Mouse (Mus musculus) heart, embryonic 12.5 days (tissue): Measurements from ENCODE around the gene Olfr1388. TPM values are rescaled to one million over a fixed set of nuclear protein-coding genes. Genes with fewer than 3 reads are reported as not detected.
"Not testable (repeated sequence)": the region's sequence is repeated elsewhere in the genome, so short reads cannot be mapped to it uniquely, and the experiment has no call there.

Experiments used
- ATAC-seq: fragments of 200-750 bp; cut with Nextera tagmentation; 2 replicates; pipeline ENCODE4 v1.8.0; 2017; ENCODE audit warnings: moderate TSS enrichment, moderate library complexity; ENCODE audit not compliant: insufficient number of reproducible peaks, low FRiP score
- H3K27ac ChIP-seq: fragments of 300-500 bp; sonication (generic); 2 replicates; pipeline ENCODE4 v1.5.1; 2016; ENCODE audit warnings: mild to moderate bottlenecking, moderate library complexity; ENCODE audit not compliant: poor library complexity, severe bottlenecking
- H3K27me3 ChIP-seq: fragments of 300-500 bp; sonication (generic); replicated peaks from 2 replicates; pipeline ENCODE4 v1.6.1; 2016; ENCODE audit warnings: mild to moderate bottlenecking, moderate library complexity
- H3K36me3 ChIP-seq: fragments of 300-500 bp; sonication (generic); 2 replicates; pipeline ENCODE4 v1.6.1; 2016; ENCODE audit warnings: mild to moderate bottlenecking, moderate library complexity
- H3K4me1 ChIP-seq: fragments of 300-500 bp; sonication (generic); replicated peaks from 2 replicates; pipeline ENCODE4 v1.6.1; 2016; ENCODE audit warnings: mild to moderate bottlenecking
- H3K4me2 ChIP-seq: fragments of 300-500 bp; sonication (generic); 2 replicates; pipeline ENCODE4 v1.6.1; 2016; ENCODE audit warnings: mild to moderate bottlenecking, moderate library complexity
- H3K4me3 ChIP-seq: fragments of 300-500 bp; sonication (generic); 2 replicates; pipeline ENCODE4 v1.5.1; 2016; ENCODE audit warnings: mild to moderate bottlenecking
- H3K9ac ChIP-seq: fragments of 300-500 bp; sonication (generic); 2 replicates; pipeline ENCODE4 v1.6.1; 2016; ENCODE audit warnings: mild to moderate bottlenecking, moderate library complexity
- H3K9me3 ChIP-seq: fragments of 300-500 bp; sonication (generic); replicated peaks from 2 replicates; pipeline ENCODE4 v1.6.1; 2016; ENCODE audit warnings: mild to moderate bottlenecking, moderate library complexity
- WGBS: fragments of 180-500 bp; shearing (Covaris S2); methylation state at CpG from one replicate; pipeline ENCODE4 v1.1.7; 2016; 5-methylcytosine and 5-hydroxymethylcytosine counted together
- polyA plus RNA-seq: library from polyadenylated mRNA; unstranded; fragments of >200 nt; fragmentation: Nextera tagmentation; extraction: Ambion mirVana; gene quantifications from 2 replicates; pipeline ENCODE4 v1.2.1, GENCODE M21; 2016

Olfr1388 gene
- polyA plus RNA-seq = not detected in 2 replicates

DNA sequence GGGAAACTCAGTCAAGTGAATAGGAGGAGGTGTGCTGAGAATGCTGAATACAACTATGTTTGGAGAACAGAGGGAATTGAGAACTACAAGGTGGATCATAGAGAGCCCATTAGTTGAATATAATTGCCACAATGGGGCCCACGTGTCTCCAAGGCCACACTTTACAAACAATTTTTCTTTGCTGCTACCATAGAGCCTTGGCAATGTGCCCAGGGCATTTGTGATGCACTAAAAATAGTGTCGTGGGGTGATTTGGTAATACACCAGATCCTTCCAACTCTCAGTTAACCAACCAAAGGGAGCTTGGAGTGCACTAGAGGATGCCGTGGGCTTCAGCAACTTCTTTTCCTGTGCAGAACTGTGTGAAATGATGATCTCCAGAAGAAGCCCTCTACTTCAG lies at the start of gene Olfr1388:
TSS of gene Olfr1388 (plus strand) at position 214 of the 400 bp plus-strand sequence.
- no peak within 1 kb of the TSS for H3K4me2 ChIP-seq
- no peaks in the 10 kb centered on the region for H3K27me3 ChIP-seq
- no peak within 1 kb of the TSS for H3K9ac ChIP-seq
- H3K4me1 ChIP-seq = 0 out of 2 replicates have a peak, but pooled peaks cover 3% of the 10 kb centered on the region
- H3K36me3 ChIP-seq = no peaks in the 10 kb centered on the region
- no peak within 1 kb of the TSS for H3K4me3 ChIP-seq
- no peak for ATAC-seq
- peaks cover 6% of the 10 kb centered on the region; the same call in 1 of the 2 replicates for H3K9me3 ChIP-seq
- no peak within 1 kb of the TSS for H3K27ac ChIP-seq
- WGBS = 53% methylated on average over 3 of the region's 3 CpGs

DNA sequence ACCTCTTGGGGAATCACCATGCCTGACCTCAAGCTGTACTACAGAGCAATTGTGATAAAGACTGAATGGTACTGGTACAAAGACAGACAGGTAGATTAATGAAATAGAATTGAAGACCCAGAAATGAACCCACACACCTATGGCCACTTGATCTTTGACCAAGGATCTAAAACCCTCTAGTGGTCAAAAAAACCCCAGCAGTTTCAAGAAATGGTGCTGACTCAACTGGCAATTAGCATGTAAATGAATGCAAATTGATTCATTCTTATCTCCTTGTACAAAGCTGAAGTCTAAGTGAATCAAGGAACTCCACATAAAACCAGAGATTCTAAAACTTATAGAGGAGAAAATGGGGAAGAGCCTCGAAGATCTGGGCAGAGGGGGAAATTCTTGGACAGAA lies 43.7 kb upstream of the Olfr1388 start:
- ATAC-seq, H3K4me3 ChIP-seq, H3K4me2 ChIP-seq, H3K36me3 ChIP-seq, H3K9ac ChIP-seq, H3K9me3 ChIP-seq, H3K27ac ChIP-seq, H3K27me3 ChIP-seq, H3K4me1 ChIP-seq: not testable (repeated sequence)
- WGBS = 75% methylated on average over 1 of the region's 1 CpGs

DNA sequence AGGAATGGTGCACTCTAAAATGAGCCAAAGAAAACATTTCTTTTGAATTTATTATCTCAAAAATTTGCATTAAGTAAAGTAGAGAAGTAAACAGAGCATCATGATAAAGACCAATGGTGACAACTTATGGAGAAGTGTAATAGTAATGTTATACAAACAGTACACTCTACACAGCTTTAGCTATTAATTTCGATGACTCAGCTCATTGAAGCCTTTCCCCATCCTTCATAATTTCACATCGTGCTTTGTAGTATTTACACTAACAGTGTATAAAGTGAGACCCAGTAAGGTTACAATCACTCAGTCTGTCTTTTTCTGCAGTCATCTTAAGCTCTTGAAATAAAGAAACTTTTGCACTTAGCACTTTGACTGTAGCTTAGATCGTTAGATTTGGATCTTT lies 29.6 kb upstream of the Olfr1388 start:
- Histone ChIP-seq H3K27ac (no peak overlapping the region), H3K9ac (no peak overlapping the region), H3K27me3 (no peaks in the 10 kb centered on the region), H3K36me3 (no peaks in the 10 kb centered on the region), H3K9me3 (no peaks in the 10 kb centered on the region; the same call in 1 of the 2 replicates), H3K4me1 (no peaks in the 10 kb centered on the region), H3K4me2 (no peak overlapping the region), H3K4me3 (no peak overlapping the region)
- no peak for ATAC-seq
- whole genome bisulfite sequencing = 64% methylated on average over 3 of the region's 3 CpGs

DNA sequence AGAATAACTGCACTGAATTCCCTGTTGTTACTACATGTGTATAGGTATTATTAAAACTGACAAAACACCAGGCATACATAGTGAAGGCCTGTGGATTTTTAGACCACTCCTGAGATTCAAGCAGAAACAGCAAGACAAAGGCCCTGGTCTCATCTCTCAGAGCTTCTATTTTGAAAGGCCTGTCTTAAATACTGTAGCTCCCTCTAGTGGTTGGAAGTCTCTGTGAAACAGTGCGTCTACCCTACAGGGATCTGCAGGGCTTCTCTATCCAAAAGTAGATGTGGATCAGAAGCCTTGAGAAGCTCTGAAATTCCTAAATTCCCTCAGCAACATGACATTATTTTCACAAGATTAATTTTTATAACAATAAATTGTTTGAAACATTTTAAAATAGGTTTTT lies 25.9 kb upstream of the Olfr1388 start:
- Histone ChIP-seq H3K27me3 (no peaks in the 10 kb centered on the region), H3K36me3 (no peaks in the 10 kb centered on the region), H3K27ac (no peak overlapping the region), H3K4me3 (no peak overlapping the region), H3K4me1 (no peaks in the 10 kb centered on the region), H3K9me3 (0 out of 2 replicates have a peak, but pooled peaks cover 2% of the 10 kb centered on the region), H3K4me2 (no peak overlapping the region), H3K9ac (no peak overlapping the region)
- no peak for ATAC-seq
- 22% methylated on average over 1 of the region's 1 CpGs for WGBS

DNA sequence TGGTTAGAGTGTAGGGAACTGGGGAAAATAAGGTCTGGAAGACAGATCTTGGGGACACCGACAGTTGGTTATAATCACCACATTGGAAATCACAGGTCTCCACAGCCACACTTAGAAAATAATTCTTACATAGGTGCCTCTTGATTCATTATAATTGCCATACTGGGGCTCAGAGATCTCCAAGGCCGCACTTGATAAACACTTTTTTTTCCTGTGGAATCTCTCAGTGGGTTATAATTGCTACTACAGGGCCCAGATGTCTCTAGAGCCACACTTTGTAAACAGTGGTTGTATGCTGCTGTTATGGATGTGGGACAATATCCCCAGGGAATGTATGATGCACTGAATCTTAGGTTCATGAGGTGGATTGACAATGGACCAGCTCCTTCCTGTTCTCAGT lies 13.7 kb upstream of the Olfr1388 start, which contains the start of gene Olfr1389:
TSS of gene Olfr1389 (plus strand) at position 301 of the 400 bp plus-strand sequence.
- no peaks in the 10 kb centered on the region for H3K27me3 ChIP-seq
- WGBS = 68% methylated on average over 2 of the region's 2 CpGs
- H3K9ac ChIP-seq = no peak within 1 kb of the TSS
- no peaks in the 10 kb centered on the region for H3K9me3 ChIP-seq
- no peak within 1 kb of the TSS for H3K4me2 ChIP-seq
- peaks cover 4% of the 10 kb centered on the region; the same call in 1 of the 2 replicates for H3K4me1 ChIP-seq
- no peak within 1 kb of the TSS for H3K27ac ChIP-seq
- ATAC-seq = no peak
- H3K4me3 ChIP-seq = no peak within 1 kb of the TSS
- H3K36me3 ChIP-seq = no peaks in the 10 kb centered on the region

DNA sequence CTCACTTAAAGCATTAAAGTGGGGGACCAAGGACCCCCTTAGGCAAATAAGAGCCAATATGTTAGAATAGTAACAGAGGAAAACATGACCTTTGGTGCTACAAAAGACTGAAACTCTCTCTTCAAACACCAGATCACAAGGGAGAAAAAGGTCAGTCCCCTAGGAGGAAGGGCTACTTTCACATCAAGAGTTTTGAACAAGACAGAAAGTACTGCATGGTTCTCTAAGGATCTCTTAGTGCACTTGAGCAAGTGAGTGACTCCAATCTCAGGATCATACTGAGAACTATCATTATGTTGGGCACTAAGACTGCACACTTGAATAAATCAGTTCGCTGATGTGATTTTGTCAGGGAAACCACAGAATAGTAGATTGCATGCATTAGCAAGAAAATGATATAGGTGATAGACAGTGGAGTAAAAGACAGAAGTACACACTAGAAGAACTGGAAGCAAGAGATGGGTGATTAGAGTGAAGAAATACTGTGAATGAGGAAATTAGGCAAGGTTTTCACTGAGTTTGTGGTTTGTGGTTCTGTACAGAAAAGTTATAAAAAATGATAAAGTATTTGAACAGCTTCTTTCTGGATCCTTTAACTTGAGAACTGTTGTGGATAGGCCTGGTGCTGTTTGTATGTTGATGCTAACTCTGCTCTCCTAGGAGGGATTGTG lies 11.0 kb upstream of the Olfr1388 start:
- H3K27me3 ChIP-seq = no peaks in the 10 kb centered on the region
- H3K4me2 ChIP-seq = no peak overlapping the region
- H3K36me3 ChIP-seq = no peaks in the 10 kb centered on the region
- no peak overlapping the region for H3K27ac ChIP-seq
- no peak for ATAC-seq
- 83% methylated on average over 1 of the region's 1 CpGs for WGBS
- H3K4me1 ChIP-seq = peaks cover 4% of the 10 kb centered on the region; the same call in 1 of the 2 replicates
- no peak overlapping the region for H3K4me3 ChIP-seq
- no peaks in the 10 kb centered on the region for H3K9me3 ChIP-seq
- no peak overlapping the region for H3K9ac ChIP-seq

DNA sequence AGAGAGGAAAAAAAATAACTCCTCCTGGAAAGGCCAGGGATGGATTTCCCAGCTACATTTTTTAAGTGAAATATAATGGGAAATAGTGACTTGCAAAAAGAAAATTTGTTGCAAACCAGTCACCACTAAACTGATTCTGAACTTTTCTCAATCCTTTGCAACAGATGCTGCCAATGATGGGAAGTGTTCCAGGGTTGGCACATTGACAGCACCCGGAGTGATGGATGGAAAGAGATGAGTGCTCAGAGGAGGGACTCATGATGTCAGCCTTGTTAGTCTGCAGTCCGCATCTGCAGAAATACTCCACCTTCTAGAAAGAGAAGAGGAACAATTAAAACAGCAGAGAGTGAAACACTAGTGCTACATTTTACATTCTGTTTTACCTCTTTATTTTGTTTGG lies 6.8 kb upstream of the Olfr1388 start:
- 71% methylated on average over 2 of the region's 2 CpGs for WGBS
- ATAC-seq = no peak
- no peak overlapping the region for H3K4me3 ChIP-seq
- H3K27me3 ChIP-seq = no peaks in the 10 kb centered on the region
- no peaks in the 10 kb centered on the region for H3K36me3 ChIP-seq
- no peaks in the 10 kb centered on the region for H3K4me1 ChIP-seq
- no peak overlapping the region for H3K9ac ChIP-seq
- peaks cover 6% of the 10 kb centered on the region; the same call in 1 of the 2 replicates for H3K9me3 ChIP-seq
- H3K27ac ChIP-seq = no peak overlapping the region
- no peak overlapping the region for H3K4me2 ChIP-seq

DNA sequence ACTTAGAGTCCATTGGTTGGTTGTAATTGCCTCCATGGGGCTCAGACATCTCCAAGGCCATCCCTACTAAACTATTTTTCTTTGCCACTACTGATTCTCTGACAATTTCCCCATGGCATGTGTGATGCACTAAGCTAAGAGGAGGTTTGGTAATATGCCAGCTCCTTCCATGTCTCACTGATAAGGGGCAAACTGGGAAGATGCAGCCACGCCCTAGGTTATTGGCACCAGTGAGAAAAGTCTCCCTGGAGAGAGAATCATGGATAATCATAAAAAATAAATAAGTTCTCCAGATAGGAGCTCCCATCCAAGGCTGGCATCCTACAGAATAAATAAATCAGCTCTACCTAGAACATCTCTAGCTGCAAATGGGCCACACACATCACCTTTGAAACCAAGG lies 18.6 kb downstream of the Olfr1388 start, which contains the start of gene Olfr1387:
TSS of gene Olfr1387 (plus strand) at position 301 of the 400 bp plus-strand sequence.
- 70% methylated on average over 1 of the region's 1 CpGs for WGBS
- Histone ChIP-seq H3K9ac (no peak within 1 kb of the TSS), H3K27ac (no peak within 1 kb of the TSS), H3K4me2 (no peak within 1 kb of the TSS), H3K9me3 (no peaks in the 10 kb centered on the region), H3K36me3 (no peaks in the 10 kb centered on the region), H3K4me1 (no peaks in the 10 kb centered on the region), H3K27me3 (no peaks in the 10 kb centered on the region), H3K4me3 (no peak within 1 kb of the TSS)
- no peak for ATAC-seq

DNA sequence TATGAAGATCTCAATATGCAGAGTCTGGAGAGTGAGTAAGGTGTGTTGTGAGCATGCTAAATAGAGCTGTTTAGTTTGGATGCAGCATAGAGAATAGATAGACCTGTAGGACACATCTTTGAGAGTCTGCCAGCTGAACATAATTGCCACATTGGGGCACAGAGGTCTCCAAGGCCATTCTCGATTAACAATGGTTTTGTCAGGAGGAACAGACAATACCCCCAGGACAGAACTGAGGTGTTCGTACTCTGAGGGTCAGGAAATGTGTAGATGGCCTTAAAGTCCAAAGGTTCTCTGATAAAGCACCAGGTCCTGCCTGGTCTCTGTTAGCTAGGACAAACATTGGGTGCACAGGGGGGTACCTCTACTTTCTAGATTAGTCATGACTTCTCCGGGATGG lies 28.3 kb downstream of the Olfr1388 start, which contains the start of gene Olfr1386:
TSS of gene Olfr1386 (plus strand) at position 301 of the 400 bp plus-strand sequence.
- 74% methylated on average over 3 of the region's 3 CpGs for WGBS
- not testable (repeated sequence) for H3K27ac ChIP-seq, ATAC-seq, H3K4me2 ChIP-seq, H3K9me3 ChIP-seq, H3K27me3 ChIP-seq, H3K4me1 ChIP-seq, H3K4me3 ChIP-seq, H3K9ac ChIP-seq, H3K36me3 ChIP-seq

DNA sequence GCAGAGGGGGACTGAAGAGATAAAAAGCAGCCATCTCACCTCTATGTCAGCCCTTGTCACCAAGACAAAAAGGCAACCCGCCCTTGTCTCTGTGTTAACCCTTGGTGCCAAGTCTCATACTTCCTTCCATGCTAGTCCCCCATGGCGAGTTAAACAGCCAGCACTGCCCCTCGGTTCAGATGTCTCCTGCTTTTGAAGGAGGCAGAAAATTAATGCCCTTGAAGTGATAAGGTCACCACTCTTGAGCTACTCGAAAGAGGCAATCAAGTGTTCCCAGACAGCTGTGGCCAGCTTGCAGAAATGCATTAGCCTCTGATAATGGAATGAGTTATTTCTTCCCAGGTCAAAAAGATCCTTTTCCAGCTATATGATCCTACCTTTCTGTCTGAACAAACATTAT lies 49.5 kb downstream of the Olfr1388 start:
- no peaks in the 10 kb centered on the region for H3K9me3 ChIP-seq
- 44% methylated on average over 4 of the region's 4 CpGs for WGBS
- ATAC-seq = no peak
- H3K4me2 ChIP-seq = no peak overlapping the region
- no peak overlapping the region for H3K9ac ChIP-seq
- H3K4me1 ChIP-seq = no peaks in the 10 kb centered on the region
- H3K36me3 ChIP-seq = no peaks in the 10 kb centered on the region
- no peak overlapping the region for H3K4me3 ChIP-seq
- H3K27ac ChIP-seq = no peak overlapping the region
- H3K27me3 ChIP-seq = no peaks in the 10 kb centered on the region

DNA sequence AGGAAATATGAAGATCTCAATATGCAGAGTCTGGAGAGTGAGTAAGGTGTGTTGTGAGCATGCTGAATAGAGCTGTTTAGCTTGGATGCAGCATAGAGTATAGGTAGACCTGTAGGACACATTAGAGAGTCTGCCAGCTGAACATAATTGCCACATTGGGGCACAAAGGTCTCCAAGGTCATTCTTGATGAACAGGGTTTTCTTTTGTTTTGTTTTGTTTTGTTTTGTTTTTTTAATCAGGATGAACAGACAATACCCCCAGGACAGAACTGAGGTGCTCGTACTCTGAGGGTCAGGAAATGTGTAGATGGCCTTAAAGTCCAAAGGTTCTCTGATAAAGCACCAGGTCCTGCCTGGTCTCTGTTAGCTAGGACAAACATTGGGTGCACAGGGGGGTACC lies 52.3 kb downstream of the Olfr1388 start, which contains the start of gene Olfr1385:
TSS of gene Olfr1385 (plus strand) at position 301 of the 400 bp plus-strand sequence.
- not testable (repeated sequence) for H3K9ac ChIP-seq, H3K36me3 ChIP-seq, H3K9me3 ChIP-seq, H3K4me3 ChIP-seq, H3K27ac ChIP-seq, H3K4me2 ChIP-seq, H3K27me3 ChIP-seq, ATAC-seq, H3K4me1 ChIP-seq
- 64% methylated on average over 1 of the region's 1 CpGs for WGBS
